Mouse (Mus musculus) cortical plate, adult 2 months (tissue): ENCODE measurements around the gene Sec24d. TPM values are rescaled to one million over a fixed set of nuclear protein-coding genes. Genes with fewer than 3 reads are reported as not detected.
"Not testable (repeated sequence)": the region's sequence is repeated elsewhere in the genome, so short reads cannot be mapped to it uniquely, and the experiment has no call there.

ENCODE experiments used
- H3K27ac ChIP-seq: fragments of 200-500 bp; 2 replicates; pipeline ENCODE4 v1.5.1; 2012; ENCODE audit warnings: low read length, control low read depth, inconsistent platforms; ENCODE audit not compliant: insufficient read depth
- H3K4me1 ChIP-seq: fragments of 200-500 bp; 2 replicates; pipeline ENCODE4 v1.6.1; 2011; ENCODE audit warnings: low read length; ENCODE audit not compliant: control insufficient read depth, insufficient read depth
- H3K4me3 ChIP-seq: fragments of 200-500 bp; 2 replicates; pipeline ENCODE4 v1.5.1; 2011; ENCODE audit warnings: mild to moderate bottlenecking, low read length, control low read depth; ENCODE audit not compliant: insufficient read depth
- CTCF ChIP-seq: fragments of 200-500 bp; IDR thresholded peaks from 2 replicates; pipeline ENCODE4 v1.5.1; 2011; ENCODE audit warnings: mild to moderate bottlenecking, control low read depth, low read length; ENCODE audit not compliant: insufficient read depth; ENCODE audit errors: extremely low read depth
- POLR2A ChIP-seq: fragments of 200-500 bp; IDR thresholded peaks from 2 replicates; pipeline ENCODE4 v1.6.1; 2011; ENCODE audit warnings: mild to moderate bottlenecking, low read length, control low read depth; ENCODE audit not compliant: insufficient read depth; ENCODE audit errors: extremely low read depth
- polyA plus RNA-seq: library from polyadenylated mRNA; depleted of rRNA; stranded (reverse); fragments of >200 nt; gene quantifications from 2 replicates; pipeline ENCODE4 v1.2.3, GENCODE M21; 2012

Sec24d gene
- polyA plus RNA-seq, 1 experiment, result 8.4 TPM

DNA sequence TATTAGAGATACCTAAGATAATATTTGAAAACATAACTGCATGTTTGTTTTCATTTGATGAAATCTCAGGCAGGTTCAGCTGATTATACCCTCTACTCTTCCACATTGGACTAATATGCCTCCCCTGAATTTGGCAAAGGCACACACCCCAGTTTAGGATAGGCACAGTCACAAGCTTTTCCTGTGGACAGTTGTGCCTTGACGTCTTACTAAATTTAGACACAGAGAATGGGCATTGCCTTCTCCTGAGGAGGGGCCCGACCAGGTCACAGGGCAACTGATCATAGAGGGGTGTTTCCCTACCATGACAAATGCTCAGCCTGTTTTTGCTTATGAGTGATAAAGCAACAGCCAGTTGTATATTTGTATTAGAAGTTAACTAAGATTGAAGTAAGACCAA, 84.3 kb downstream of the Sec24d start:
- Histone ChIP-seq H3K4me3 (no peak overlapping the region), H3K27ac (no peak overlapping the region), H3K4me1 (peaks cover 1% of the 10 kb centered on the region; the same call in 1 of the 2 replicates)
- TF ChIP-seq CTCF, result no peak

DNA sequence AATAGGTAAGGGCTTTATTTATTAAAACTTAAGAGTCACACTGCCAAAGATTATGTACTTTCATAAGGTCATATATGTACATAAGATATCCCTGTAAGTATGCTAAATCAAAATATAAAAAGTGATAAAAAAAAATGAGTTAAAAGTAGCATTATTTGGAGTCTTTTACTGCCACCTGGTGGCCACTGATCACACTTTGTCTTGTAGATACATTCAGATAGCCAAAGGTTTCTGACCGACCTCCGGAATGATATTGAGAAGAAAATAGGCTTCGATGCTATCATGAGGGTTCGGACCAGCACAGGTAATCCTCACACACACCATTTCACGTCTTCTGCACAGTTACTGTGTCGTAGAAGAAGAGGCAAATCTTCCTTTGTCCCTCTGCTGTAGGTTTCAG, 85.9 kb downstream of the Sec24d start:
- H3K4me3 ChIP-seq, result no peak overlapping the region
- TF ChIP-seq CTCF (peak; percentile 26; the same call in 1 of the 2 replicates), POLR2A (no peak)
- no peak overlapping the region for H3K27ac ChIP-seq
- peaks cover 1% of the 10 kb centered on the region; the same call in 1 of the 2 replicates for H3K4me1 ChIP-seq

GRCm38 (mm10) chr3:123353661-123354060, 86.4 kb downstream of the Sec24d start:
- H3K27ac ChIP-seq, result no peak overlapping the region
- TF ChIP-seq CTCF (no peak), POLR2A (no peak)
- H3K4me1 ChIP-seq, result no peaks in the 10 kb centered on the region; the same call in 1 of the 2 replicates
- no peak overlapping the region for H3K4me3 ChIP-seq

DNA sequence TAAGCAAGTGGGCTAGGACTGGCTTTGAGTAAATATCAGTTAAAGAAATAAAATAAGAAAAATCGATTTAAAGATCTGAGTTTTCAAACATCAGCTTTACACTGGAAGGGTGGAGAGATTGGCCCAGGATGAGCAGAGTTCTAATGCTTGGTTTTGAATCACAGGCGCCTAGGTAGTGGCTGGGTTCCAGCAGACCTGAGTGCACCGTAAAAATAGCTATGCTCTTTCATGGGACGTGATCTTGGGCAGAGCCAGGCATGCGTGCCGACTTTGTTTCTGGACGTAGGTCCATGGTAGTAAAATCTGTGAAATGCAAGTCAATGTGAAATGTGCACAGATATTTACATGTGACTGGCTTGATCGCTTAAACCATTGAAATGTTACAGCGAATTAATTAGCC, 87.1 kb downstream of the Sec24d start:
- Histone ChIP-seq H3K4me1 (no peaks in the 10 kb centered on the region), H3K4me3 (no peak overlapping the region), H3K27ac (no peak overlapping the region)
- no peak for TF ChIP-seq CTCF
- no peak for TF ChIP-seq POLR2A

- no peak overlapping the region for H3K27ac ChIP-seq
- H3K4me3 ChIP-seq, result no peak overlapping the region
- TF ChIP-seq POLR2A (no peak), CTCF (no peak)
These were observed 89.2 kb downstream of the Sec24d start for GRCm38 (mm10) chr3:123356377-123356991.

DNA sequence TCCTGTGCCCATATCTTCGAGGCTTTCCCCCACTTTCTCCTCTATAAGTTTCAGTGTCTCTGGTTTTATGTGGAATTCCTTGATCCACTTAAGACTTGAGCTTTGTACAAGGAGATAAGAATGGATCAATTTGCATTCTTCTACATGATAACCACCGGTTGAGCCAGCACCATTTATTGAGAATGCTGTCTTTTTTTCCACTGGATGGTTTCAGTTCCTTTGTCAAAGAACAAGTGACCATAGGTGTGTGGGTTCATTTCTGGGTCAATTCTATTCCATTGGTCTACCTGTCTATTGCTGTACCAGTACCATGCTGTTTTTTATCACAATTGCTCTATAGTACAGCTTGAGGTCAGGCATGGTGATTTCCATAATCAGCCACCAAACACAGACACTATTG, 99.6 kb downstream of the Sec24d start:
- H3K27ac ChIP-seq, H3K4me1 ChIP-seq, H3K4me3 ChIP-seq: not testable (repeated sequence)

More at GRCm38 (mm10) chr3:123356377-123356991, 89.2 kb downstream of the Sec24d start:
- no peaks in the 10 kb centered on the region for H3K4me1 ChIP-seq

DNA sequence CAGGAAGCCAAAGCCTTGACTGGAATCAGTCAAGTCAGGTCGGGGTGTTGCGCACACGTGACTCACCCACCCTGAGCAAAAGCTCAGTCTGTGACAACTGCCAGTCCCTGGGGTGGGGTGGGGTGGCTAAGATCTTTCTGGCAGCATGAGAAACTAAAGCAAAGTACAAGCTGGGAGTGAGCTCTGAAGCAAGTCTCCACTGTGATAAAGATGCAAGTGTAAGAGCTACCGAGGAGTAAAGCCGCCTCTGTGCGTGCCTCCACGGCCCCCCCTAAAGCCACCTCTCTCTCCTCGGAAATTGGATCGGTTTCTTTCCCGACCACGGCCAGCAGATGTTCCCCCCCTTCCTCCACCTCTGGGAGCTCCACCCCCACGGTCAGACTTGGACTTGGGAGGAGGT, 101.9 kb downstream of the Sec24d start:
- no peaks in the 10 kb centered on the region for H3K4me1 ChIP-seq
- TF ChIP-seq CTCF, result no peak
- no peak for TF ChIP-seq POLR2A
- no peak overlapping the region for H3K27ac ChIP-seq
- H3K4me3 ChIP-seq, result no peak overlapping the region

DNA sequence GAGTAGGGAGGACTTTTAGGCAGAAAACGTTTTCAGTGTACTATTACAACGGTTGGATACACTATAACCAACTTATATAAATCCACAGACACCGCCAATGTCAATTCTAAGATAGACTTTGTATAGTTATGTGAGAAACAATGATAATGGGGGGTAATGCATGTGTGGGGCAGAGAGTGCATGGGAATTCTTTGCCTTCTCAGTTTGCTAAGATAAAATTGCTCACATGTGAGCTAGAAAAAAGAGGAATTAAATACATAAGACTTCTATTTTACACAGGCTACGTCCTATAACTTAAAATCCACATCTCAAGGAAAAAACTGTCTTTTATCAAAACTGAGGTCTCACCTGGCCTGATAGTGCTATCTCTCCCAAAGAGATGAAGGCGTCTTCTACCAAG, 103.7 kb downstream of the Sec24d start:
- TF ChIP-seq POLR2A, result no peak
- TF ChIP-seq CTCF, result no peak
- no peaks in the 10 kb centered on the region for H3K4me1 ChIP-seq
- H3K4me3 ChIP-seq, result no peak overlapping the region
- no peak overlapping the region for H3K27ac ChIP-seq

DNA sequence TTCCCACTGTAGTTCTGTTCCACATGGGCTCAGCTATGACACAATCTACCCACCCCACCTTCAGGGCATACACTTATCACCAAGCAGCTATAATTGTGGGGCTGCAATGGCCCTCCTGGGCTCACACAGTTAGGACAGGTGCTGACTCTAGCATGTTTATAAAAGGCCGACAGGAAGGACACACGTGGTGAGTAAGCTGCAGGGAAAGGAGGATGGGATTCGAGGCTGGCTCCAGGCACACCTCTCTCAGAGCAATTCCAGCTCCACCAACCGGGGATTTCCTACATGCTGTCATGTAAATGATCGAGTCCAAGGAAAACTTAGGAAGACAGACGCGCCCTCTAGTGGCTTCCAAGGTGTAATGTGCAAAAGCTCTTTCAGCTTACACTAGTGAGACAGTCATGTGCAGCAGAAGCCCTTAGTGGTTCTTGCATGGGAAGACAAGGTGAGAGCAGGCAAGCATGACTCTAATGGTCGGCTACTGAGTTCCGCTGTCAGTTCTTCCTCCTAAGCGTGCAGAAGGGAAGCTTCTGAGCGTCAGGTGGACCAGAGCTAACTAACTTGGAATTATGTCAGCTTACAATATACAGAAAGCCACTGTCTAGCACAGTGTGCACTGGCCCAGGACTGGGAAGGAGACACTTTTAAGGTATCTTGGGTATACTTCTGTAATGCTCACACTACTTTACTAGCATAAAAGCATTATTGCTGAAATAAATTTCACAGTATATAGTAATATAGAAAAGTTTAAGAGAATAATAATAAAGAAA, 104.7 kb downstream of the Sec24d start:
- Histone ChIP-seq H3K4me1 (no peaks in the 10 kb centered on the region), H3K27ac (no peak overlapping the region), H3K4me3 (no peak overlapping the region)
- TF ChIP-seq CTCF (peak; percentile 65), POLR2A (no peak)

- TF ChIP-seq POLR2A, result no peak
- no peak for TF ChIP-seq CTCF
- Histone ChIP-seq H3K4me1 (no peaks in the 10 kb centered on the region), H3K27ac (no peak overlapping the region), H3K4me3 (no peak overlapping the region)
These were observed 109.3 kb downstream of the Sec24d start for GRCm38 (mm10) chr3:123376562-123376961.
